In the genomic region with DNA sequence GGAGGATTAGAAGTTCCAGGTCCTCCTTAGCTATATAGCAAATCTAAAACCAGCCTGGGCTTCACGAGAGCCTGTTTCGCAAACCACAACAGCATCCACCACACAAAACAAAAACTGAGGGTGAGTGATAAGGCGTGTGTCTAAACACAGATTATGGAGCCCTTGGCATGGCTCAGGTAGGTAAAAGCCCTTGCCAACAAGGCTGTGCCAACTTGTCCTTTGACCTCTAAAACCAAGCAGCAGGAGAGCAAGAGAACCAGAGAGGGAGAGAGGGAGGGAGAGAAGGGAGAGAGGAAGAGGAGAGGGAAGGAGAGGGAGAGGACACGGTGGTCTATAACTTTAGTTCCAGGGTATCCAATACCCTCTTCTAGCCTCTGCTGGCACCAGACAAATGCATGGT, we compare ENCODE assay signal across 10 mouse cellular contexts.
"Had no signal": no experiment of that assay in that cellular context is flagged by ENCODE, and none has a peak within 500 bp of the region (broad histone marks: within the 10 kb centered on the region; RNA-seq: fewer than 3 reads in every experiment).

No protein-coding gene starts in this region.

- H3K27ac ChIP-seq: limb, embryonic 15.5 days; liver, embryonic 14.5 days; midbrain, embryonic 12.5 days; neural tube, embryonic 13.5 days had no signal

- H3K9me3 ChIP-seq: limb, embryonic 15.5 days; midbrain, embryonic 12.5 days; neural tube, embryonic 13.5 days had no signal

- H3K4me2 ChIP-seq: limb, embryonic 15.5 days; midbrain, embryonic 12.5 days; neural tube, embryonic 13.5 days had no signal

- H3K36me3 ChIP-seq: limb, embryonic 15.5 days; midbrain, embryonic 12.5 days; neural tube, embryonic 13.5 days had no signal

- DNase-seq: layer of hippocampus, adult 9-11 months; layer of hippocampus, postnatal 36 days; lung, adult 18-20 months; retina, postnatal 1 day; thymus, postnatal 36 days had no signal

- H3K9ac ChIP-seq: limb, embryonic 15.5 days; liver, embryonic 14.5 days; midbrain, embryonic 12.5 days; neural tube, embryonic 13.5 days had no signal

- H3K4me3 ChIP-seq: limb, embryonic 15.5 days; midbrain, embryonic 12.5 days; neural tube, embryonic 13.5 days had no signal

- ATAC-seq: midbrain, embryonic 16.5 days had no signal
